Mouse (Mus musculus): ENCODE measurements around the gene Ap2m1. TPM values are rescaled to one million over a fixed set of nuclear protein-coding genes. Genes with fewer than 3 reads are reported as not detected.

Gene Ap2m1
- total and polyA plus RNA-seq, 3 experiments, result 319 to 415 (median 343) TPM

DNA sequence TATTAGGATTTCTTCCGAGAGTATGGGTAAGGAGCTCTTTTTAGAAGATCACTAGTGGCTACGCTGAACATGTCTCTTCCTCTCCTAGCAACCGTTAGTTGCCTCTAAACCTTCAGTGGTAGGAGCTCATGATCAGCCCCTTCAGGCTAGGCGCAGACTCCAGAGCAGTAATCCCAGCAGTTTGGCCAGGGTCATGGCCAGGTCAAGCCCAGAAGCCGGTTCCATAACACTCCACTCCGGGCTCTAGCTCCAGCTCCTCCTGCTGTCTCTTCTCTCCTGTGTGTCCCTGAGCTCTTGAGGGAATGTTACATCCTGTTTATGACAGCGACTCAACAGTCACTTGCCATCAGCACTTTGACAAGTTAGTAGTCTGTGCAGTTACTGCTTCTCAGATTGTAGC, 22.1 kb downstream of the Ap2m1 start:
- peaks cover 78 to 93% of the 10 kb centered on the region in 2 experiments for H3K36me3 ChIP-seq (replicated peaks in 1 of 2; ENCODE audit: control insufficient read depth in 1 of 2, insufficient read depth in 1 of 2, low read length in 1 of 2)

DNA sequence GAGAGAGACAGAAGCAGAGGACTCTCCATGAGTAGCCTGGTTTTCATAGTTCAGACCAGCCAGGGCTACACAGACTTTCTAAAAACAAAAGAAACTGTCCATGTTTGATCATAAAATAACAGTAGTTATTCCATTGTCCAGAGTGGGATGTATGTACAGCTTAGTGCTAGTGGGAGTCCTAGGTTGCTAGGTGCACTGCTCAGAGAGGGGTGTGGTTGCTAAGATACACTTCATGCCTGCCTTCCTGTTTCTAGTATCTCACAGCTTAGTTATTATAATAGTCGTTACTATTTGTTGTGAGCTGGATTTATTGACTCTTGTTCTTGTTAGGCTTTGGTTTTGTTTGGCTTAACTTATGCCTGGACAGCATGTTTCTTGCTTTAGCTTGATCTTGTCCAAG, 29.8 kb downstream of the Ap2m1 start:
- H3K36me3 ChIP-seq (replicated peaks in 1 of 2; ENCODE audit: control insufficient read depth in 1 of 2, insufficient read depth in 1 of 2, low read length in 1 of 2), result peaks cover 31 to 38% of the 10 kb centered on the region in 2 experiments
- H3K27ac ChIP-seq (ENCODE audit: insufficient read depth, low read depth), result no peak overlapping the region
- in situ Hi-C loops (cut with MboI; ENCODE audit: low pct_ligation_motif_present, low pct_unique_long_range_greater_than_20kb, low sequenced_read_pairs) (loop anchor here (5.0 kb wide), 1 partner anchor 37 kb away; no protein-coding TSS in a partner anchor), dilution Hi-C loops (cut with MboI; ENCODE audit: extremely low pct_ligation_motif_present, extremely low pct_unique_long_range_greater_than_20kb, low sequenced_read_pairs) (no loop called here)
- H3K4me2 ChIP-seq (ENCODE audit: insufficient read depth, low read depth, poor library complexity, severe bottlenecking), result no peak overlapping the region
- H3K4me1 ChIP-seq (ENCODE audit: control insufficient read depth in 1 of 2, insufficient read depth in 2 of 2), result no peaks in the 10 kb centered on the region
- TF ChIP-seq USF1 (IDR thresholded peaks at IDR 0.05; ENCODE audit: low read depth, low read length) (no peak), MXI1 (IDR thresholded peaks at IDR 0.05; ENCODE audit: low read depth, low read length) (no peak), JUND (conservative IDR thresholded peaks at IDR 0.05; ENCODE audit: low read depth, low read length) (no peak), ELF1 (IDR thresholded peaks at IDR 0.05; ENCODE audit: low read depth, low read length) (no peak), MEF2A (IDR thresholded peaks at IDR 0.05; ENCODE audit: borderline replicate concordance, low read depth, low read length) (no peak), ZKSCAN1 (IDR thresholded peaks at IDR 0.05; ENCODE audit: borderline replicate concordance, low read depth, low read length) (no peak), TBP (conservative IDR thresholded peaks at IDR 0.05; ENCODE audit: low read depth, low read length) (no peak), HCFC1 (IDR thresholded peaks at IDR 0.05; ENCODE audit: low read depth, low read length) (no peak), NRF1 (IDR thresholded peaks at IDR 0.05; ENCODE audit: low read depth, low read length) (no peak), CHD2 (IDR thresholded peaks at IDR 0.05; ENCODE audit: low read length) (no peak)
- no peaks in the 10 kb centered on the region for H3K79me2 ChIP-seq (replicated peaks; ENCODE audit: control insufficient read depth, extremely low read depth, insufficient read depth, poor library complexity, severe bottlenecking)
- H3K27me3 ChIP-seq (replicated peaks), result no peaks in the 10 kb centered on the region
- no peaks in the 10 kb centered on the region for H3K9me3 ChIP-seq (replicated peaks; ENCODE audit: low read length)
- no peak overlapping the region for H3K4me3 ChIP-seq (replicated peaks in 1 of 3; ENCODE audit: low read depth in 2 of 3, low read length in 2 of 3, poor library complexity in 1 of 3)
- H3K9ac ChIP-seq (ENCODE audit: insufficient read depth, low read depth), result no peak overlapping the region
- DNase-seq (ENCODE audit: extremely low read depth), result no peak

More for the DNA sequence above, 22.1 kb downstream of the Ap2m1 start:
- Histone ChIP-seq H3K79me2 (replicated peaks; ENCODE audit: control insufficient read depth, extremely low read depth, insufficient read depth, poor library complexity, severe bottlenecking) (no peaks in the 10 kb centered on the region), H3K27ac (ENCODE audit: insufficient read depth, low read depth) (no peak overlapping the region), H3K4me3 (replicated peaks in 1 of 3; ENCODE audit: low read depth in 2 of 3, low read length in 2 of 3, poor library complexity in 1 of 3) (no peak overlapping the region), H3K9me3 (replicated peaks; ENCODE audit: low read length) (no peaks in the 10 kb centered on the region), H3K4me1 (ENCODE audit: control insufficient read depth in 1 of 2, insufficient read depth in 2 of 2) (no peaks in the 10 kb centered on the region), H3K9ac (ENCODE audit: insufficient read depth, low read depth) (no peak overlapping the region), H3K4me2 (ENCODE audit: insufficient read depth, low read depth, poor library complexity, severe bottlenecking) (no peak overlapping the region), H3K27me3 (replicated peaks) (no peaks in the 10 kb centered on the region)
- no peak for DNase-seq (ENCODE audit: extremely low read depth)
- TF ChIP-seq MAFK (IDR thresholded peaks at IDR 0.05; ENCODE audit: insufficient replicate concordance, low read length) (no peak), CHD1 (IDR thresholded peaks at IDR 0.05; ENCODE audit: low read depth, low read length) (no peak), JUN (IDR thresholded peaks at IDR 0.05; ENCODE audit: insufficient read depth, low read depth, low read length) (no peak)
- in situ Hi-C loops (cut with MboI; ENCODE audit: low pct_ligation_motif_present, low pct_unique_long_range_greater_than_20kb, low sequenced_read_pairs) (no loop called here), dilution Hi-C loops (cut with MboI; ENCODE audit: extremely low pct_ligation_motif_present, extremely low pct_unique_long_range_greater_than_20kb, low sequenced_read_pairs) (no loop called here)

- Histone ChIP-seq H3K9me3 (replicated peaks; ENCODE audit: low read length) (peaks cover 7% of the 10 kb centered on the region), H3K9ac (ENCODE audit: insufficient read depth, low read depth) (no peak within 1 kb of the TSS), H3K27me3 (replicated peaks) (peaks cover 63% of the 10 kb centered on the region), H3K79me2 (replicated peaks; ENCODE audit: control insufficient read depth, extremely low read depth, insufficient read depth, poor library complexity, severe bottlenecking) (no peaks in the 10 kb centered on the region), H3K4me2 (ENCODE audit: insufficient read depth, low read depth, poor library complexity, severe bottlenecking) (peak within 1 kb of the TSS; percentile 73), H3K27ac (ENCODE audit: insufficient read depth, low read depth) (no peak within 1 kb of the TSS), H3K4me1 (ENCODE audit: control insufficient read depth in 1 of 2, insufficient read depth in 2 of 2) (peaks cover 0 to 11% of the 10 kb centered on the region in 2 experiments; a peak in 2 of 4 replicates), H3K4me3 (replicated peaks in 1 of 3; ENCODE audit: low read depth in 2 of 3, low read length in 2 of 3, poor library complexity in 1 of 3) (peak within 1 kb of the TSS in 1 of 3 experiments; percentile 25), H3K36me3 (replicated peaks in 1 of 2; ENCODE audit: control insufficient read depth in 1 of 2, insufficient read depth in 1 of 2, low read length in 1 of 2) (no peaks in the 10 kb centered on the region)
- no peak for TF ChIP-seq UBTF (IDR thresholded peaks at IDR 0.05; ENCODE audit: low read depth, low read length)
- no peak for TF ChIP-seq MXI1 (IDR thresholded peaks at IDR 0.05; ENCODE audit: low read depth, low read length)
- TF ChIP-seq CTCF (conservative IDR thresholded peaks at IDR 0.05 in 1 of 2, IDR thresholded peaks at IDR 0.05 in 1 of 2; ENCODE audit: low read depth in 2 of 2, low read length in 2 of 2), result no peak
- DNase-seq (ENCODE audit: extremely low read depth), result no peak
- dilution Hi-C loops (cut with MboI; ENCODE audit: extremely low pct_ligation_motif_present, extremely low pct_unique_long_range_greater_than_20kb, low sequenced_read_pairs) (no loop called here), in situ Hi-C loops (cut with MboI; ENCODE audit: low pct_ligation_motif_present, low pct_unique_long_range_greater_than_20kb, low sequenced_read_pairs) (no loop called here)
These were observed 54.2 kb downstream of the Ap2m1 start, which contains the start of gene Vwa5b2 for GRCm38 (mm10) chr16:20589366-20589938. TSS of gene Vwa5b2 (plus strand) at chr16:20589471.

Measured in CH12.LX (cell line).